Mouse (Mus musculus): ENCODE data around the gene Srsx.
"Not testable (repeated sequence)": the region's sequence is repeated elsewhere in the genome, so short reads cannot be mapped to it uniquely, and the experiment has no call there.

Srsx gene

DNA sequence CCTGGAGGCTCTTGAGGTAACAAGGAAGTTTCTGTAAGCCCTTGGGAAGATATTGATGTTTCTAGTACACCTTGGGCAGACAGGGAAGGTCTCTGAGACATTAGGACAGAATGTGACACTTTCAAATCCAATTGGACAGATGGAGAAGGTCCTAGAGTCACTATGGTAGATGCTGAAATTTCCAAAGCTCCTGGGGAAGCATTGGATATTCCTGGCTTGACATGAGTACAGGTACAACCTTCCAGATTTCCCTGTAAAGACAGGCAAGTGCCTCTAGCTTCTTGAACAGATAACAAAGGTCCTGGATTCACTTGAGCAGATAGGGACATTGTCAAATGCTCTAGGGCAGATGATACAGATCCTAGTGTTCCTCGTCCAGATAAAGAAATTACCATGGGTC is at the start of gene Srsx:
TSS of gene Srsx (minus strand) at position 101 of the 400 bp plus-strand sequence.
- DNase-seq (ENCODE audit: low read depth): not testable (repeated sequence)

DNA sequence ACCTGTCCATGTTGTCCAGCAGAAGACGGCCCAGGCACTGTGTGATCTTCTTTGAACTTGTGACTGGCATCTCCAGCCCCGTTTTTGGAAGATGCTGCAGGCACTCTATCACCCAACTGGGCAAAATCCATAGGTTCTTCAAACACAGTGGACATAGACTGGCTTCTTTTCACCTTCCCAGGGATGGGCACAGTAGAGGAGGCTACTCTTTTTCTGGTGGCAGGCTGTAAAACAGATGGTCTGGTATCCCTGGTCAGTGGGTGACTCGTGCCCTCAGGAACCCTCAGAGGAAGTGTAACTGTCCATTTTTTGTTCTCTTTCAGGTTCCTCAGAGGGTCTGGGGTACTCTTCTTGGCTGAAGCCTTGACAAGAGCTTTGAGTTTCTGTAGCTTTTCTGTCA is 24.5 kb upstream of the Srsx start, which contains the start of gene Gm17577:
TSS of gene Gm17577 (minus strand) at position 101 of the 400 bp plus-strand sequence.
- DNase-seq (ENCODE audit: low read depth): not testable (repeated sequence)

Measured in fibroblast of lung, adult 2 months (primary cell).